Mouse (Mus musculus): ENCODE measurements around the gene Olfr16.
A peak's percentile ranks its signal among the peaks of the same experiment; 100 is the strongest.

Gene Olfr16

GRCm38 (mm10) chr1:172950160-172950559 is at the start of gene Olfr16:
Olfr16 (plus strand) TSS chr1:172950409.
- DNase-seq = no peak

- no peak for DNase-seq
Measured at GRCm38 (mm10) chr1:172903313-172903712, 46.9 kb upstream of the Olfr16 start.

- no peak for DNase-seq
Measured at GRCm38 (mm10) chr1:172917115-172917514, 33.1 kb upstream of the Olfr16 start.

- no peak for DNase-seq
Measured at GRCm38 (mm10) chr1:172918450-172918849, 31.8 kb upstream of the Olfr16 start.

- no peak for DNase-seq
Measured at GRCm38 (mm10) chr1:172932197-172932596, 18.0 kb upstream of the Olfr16 start.

- DNase-seq = no peak
Measured at GRCm38 (mm10) chr1:172951171-172951720, 1.0 kb downstream of the Olfr16 start.

- DNase-seq = no peak
Measured at GRCm38 (mm10) chr1:172955376-172955775, 5.2 kb downstream of the Olfr16 start.

- no peak for DNase-seq
Measured at GRCm38 (mm10) chr1:172960452-172960851, 10.2 kb downstream of the Olfr16 start.

- peak; percentile 13 for DNase-seq
Measured at GRCm38 (mm10) chr1:172989794-172990634, 39.8 kb downstream of the Olfr16 start.

- DNase-seq = no peak
Measured at GRCm38 (mm10) chr1:172990635-172991009, 40.4 kb downstream of the Olfr16 start.
